Mouse (Mus musculus): ENCODE data around the gene Hnrnpr. TPM values are rescaled to one million over a fixed set of nuclear protein-coding genes. Genes with fewer than 3 reads are reported as not detected.

Hnrnpr gene
- total RNA-seq, 2 experiments from 2014 or later, result 114 to 179 TPM

DNA sequence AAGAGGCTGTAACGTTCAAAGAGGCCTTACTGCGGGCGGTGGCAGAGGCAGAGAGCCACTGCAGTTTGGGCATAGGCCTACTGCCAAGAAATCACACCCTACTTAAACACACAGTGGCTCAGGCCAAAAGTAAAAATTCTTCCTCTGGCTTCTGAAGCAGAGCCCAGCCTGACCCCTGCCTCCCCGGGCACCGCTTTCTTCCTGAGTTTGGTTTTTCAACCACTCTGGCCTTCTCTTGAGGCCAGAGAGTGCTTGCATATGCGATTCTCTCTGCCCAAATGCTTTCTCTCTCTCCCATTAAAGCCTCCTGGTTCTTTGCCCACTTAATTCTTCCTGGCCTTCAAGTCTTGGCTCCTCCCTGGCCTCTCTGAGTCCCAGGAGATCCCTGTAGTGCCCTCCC, 73.1 kb downstream of the Hnrnpr start:
- ATAC-seq (replicated peaks; ENCODE audit: poor library complexity), result no peak

DNA sequence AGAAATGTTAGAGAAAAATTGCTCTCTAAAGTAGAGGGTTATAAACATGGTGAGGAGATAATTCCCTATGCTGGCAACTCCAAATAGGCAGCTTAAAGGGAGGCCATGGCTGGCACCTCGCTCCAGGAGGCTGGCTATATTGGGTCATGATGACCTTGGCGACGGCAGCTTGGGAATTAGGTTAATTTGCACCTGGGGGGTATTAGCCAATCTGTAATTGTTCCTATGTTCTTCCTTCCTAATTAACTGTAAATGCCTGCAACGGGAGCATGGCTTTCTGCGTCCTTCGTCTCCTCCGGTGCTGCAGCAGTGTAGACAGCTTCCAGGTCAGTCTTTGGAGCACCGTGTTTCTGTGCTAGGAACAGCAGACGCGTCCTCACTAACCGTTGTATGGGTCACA, 76.5 kb downstream of the Hnrnpr start:
- ATAC-seq (replicated peaks; ENCODE audit: poor library complexity), result no peak

DNA sequence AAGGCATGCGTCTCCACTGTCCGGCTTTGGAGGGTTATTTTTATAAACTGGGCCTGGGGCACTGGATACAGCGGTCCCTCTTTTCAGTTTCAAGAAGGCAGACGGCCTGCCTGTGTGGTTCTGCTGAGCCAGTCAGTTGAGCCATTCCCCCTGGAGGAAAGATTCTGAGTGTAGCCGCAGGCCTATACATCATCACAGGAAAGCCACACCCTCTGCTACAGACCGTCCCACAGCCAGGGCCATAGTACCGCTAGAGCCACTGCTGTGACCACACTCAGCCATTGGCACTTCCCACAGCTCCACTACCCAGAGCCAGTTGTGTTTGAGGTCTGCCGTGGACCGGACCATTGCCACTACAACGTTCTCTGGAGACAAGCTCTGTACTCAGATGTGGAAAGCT, 91.1 kb downstream of the Hnrnpr start:
- no peak for ATAC-seq (replicated peaks; ENCODE audit: poor library complexity)

DNA sequence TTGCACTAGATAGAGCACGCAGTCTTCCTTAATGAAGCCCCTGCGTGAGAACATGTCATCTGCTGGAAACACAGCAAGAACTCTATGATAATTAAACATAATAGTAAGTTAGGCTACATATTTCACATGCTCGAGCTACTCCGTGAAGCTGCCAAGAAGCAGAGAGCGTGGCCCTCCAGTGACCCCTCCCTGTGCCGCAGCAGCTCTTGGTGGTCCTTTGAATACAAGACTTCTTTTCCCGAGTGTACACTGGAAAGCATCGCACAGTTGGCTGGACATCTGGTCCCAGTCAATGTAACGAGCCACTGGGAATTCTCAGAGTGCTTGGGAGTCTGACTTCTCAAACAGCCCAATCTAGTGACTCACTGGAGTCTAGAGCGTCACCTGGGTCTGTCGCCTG, 97.1 kb downstream of the Hnrnpr start:
- no peak for ATAC-seq (replicated peaks; ENCODE audit: poor library complexity)

Other genes with a start within 250 kb of the Hnrnpr start
- 0.44 and 1.4 TPM in 2 replicates for gene Id3, start 167.4 kb upstream of the Hnrnpr start, total RNA-seq (2015)
- gene Id3, start 167.4 kb upstream of the Hnrnpr start, total RNA-seq (2017), result 1.0 and 2.4 TPM in 2 replicates
- 5.6 and 7.5 TPM in 2 replicates for gene E2f2, start 138.5 kb upstream of the Hnrnpr start, total RNA-seq (2015)
- 5.9 and 6.1 TPM in 2 replicates for gene E2f2, start 138.5 kb upstream of the Hnrnpr start, total RNA-seq (2017)
- gene Asap3, start 104.6 kb upstream of the Hnrnpr start, total RNA-seq (2015), result not detected in 2 replicates
- not detected in 2 replicates for gene Asap3, start 104.6 kb upstream of the Hnrnpr start, total RNA-seq (2017)
- gene Tcea3, start 63.2 kb upstream of the Hnrnpr start, total RNA-seq (2015), result 0.10 TPM in 1 of 2 replicates, not detected in the other
- 0.33 and 0.41 TPM in 2 replicates for gene Tcea3, start 63.2 kb upstream of the Hnrnpr start, total RNA-seq (2017)
- gene Zfp46, start 26.3 kb upstream of the Hnrnpr start, total RNA-seq (2015), result 6.7 and 7.7 TPM in 2 replicates
- 7.4 and 7.9 TPM in 2 replicates for gene Zfp46, start 26.3 kb upstream of the Hnrnpr start, total RNA-seq (2017)
- not detected in 2 replicates for gene Htr1d, start 112.6 kb downstream of the Hnrnpr start, total RNA-seq (2015)
- not detected in 2 replicates for gene Htr1d, start 112.6 kb downstream of the Hnrnpr start, total RNA-seq (2017)
- not detected in 2 replicates for gene 6030445D17Rik, start 151.3 kb downstream of the Hnrnpr start, total RNA-seq (2015)
- gene 6030445D17Rik, start 151.3 kb downstream of the Hnrnpr start, total RNA-seq (2017), result not detected in 2 replicates
- 3.4 and 3.7 TPM in 2 replicates for gene Luzp1, start 158.8 kb downstream of the Hnrnpr start, total RNA-seq (2015)
- 2.3 and 3.3 TPM in 2 replicates for gene Luzp1, start 158.8 kb downstream of the Hnrnpr start, total RNA-seq (2017)

Data from megakaryocyte progenitor cell, adult 5-6 weeks (primary cell).